Mouse (Mus musculus): ENCODE data around the gene Cwc25.

Cwc25 gene

GRCm38 (mm10) chr11:97700003-97700745, 66.2 kb downstream of the Cwc25 start, which contains the start of gene Pcgf2:
TSS of gene Pcgf2 (minus strand) at chr11:97700497.
- DNase-seq (ENCODE audit: low spot score): peak; percentile 72

GRCm38 (mm10) chr11:97699626-97700002, 66.7 kb downstream of the Cwc25 start:
- DNase-seq (ENCODE audit: low spot score): peak; percentile 81

DNA sequence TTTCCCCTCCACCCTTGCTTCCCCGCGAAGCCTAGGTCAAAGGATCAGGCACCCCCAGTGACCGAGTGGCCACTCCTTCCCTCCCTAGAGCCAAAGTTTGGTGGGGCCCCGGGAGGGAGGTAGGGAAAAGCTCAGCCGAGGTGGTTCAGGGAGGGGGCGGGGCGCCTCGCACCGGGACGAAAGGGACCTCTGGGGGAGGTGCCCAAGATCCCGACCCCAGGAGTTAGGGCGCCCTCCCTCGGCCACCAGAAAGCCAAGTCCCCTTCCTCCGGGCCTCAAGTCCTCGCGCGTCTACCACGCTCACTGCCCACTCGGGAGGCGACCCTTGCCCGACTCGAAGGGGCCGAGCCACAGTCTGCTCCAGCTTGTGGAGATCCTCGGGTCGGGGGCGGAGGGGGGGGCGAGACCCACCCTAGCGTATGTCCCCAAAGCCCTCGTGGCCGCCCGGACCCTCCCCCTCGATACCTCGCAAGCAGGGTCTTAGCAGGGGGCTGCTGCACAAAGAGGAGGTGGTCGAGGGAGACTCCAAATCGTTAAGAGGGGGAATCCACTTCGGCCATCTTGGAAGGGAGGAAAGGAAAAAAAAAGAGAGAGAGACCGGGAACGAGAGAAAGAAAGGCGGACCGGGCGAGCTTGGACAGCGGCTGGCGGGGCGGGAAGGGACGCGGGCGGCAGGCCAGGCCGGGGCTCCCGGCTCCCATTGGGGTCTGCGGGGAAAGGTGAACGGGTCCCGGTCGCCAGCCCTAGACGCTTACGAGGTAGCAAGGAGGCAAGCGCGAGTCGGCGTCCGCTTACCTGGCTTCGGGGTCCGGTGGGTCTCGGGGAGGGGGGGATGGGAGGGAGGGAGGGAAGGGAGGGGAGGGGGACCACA, 67.4 kb downstream of the Cwc25 start:
- DNase-seq (ENCODE audit: low spot score): peak; percentile 72

GRCm38 (mm10) chr11:97697891-97698529, 68.3 kb downstream of the Cwc25 start:
- no peak for DNase-seq (ENCODE audit: low spot score)

GRCm38 (mm10) chr11:97697199-97697890, 69.0 kb downstream of the Cwc25 start:
- DNase-seq (ENCODE audit: low spot score): no peak

- no peak for DNase-seq (ENCODE audit: low spot score)
Measured at GRCm38 (mm10) chr11:97696669-97697068, 69.7 kb downstream of the Cwc25 start.

- DNase-seq (ENCODE audit: low spot score): no peak
Measured at GRCm38 (mm10) chr11:97695712-97696401, 70.5 kb downstream of the Cwc25 start.
